Mouse (Mus musculus) liver, postnatal 0 days (tissue): Measurements from ENCODE around the gene Lenep.

Source experiments
- CTCF ChIP-seq: sonication (generic); IDR thresholded peaks from 2 replicates; pipeline ENCODE4 v1.5.1; 2016; ENCODE audit warnings: antibody characterized with exemption, low read depth
- EP300 ChIP-seq: IDR thresholded peaks from 2 replicates; pipeline ENCODE4 v1.6.1; 2016; ENCODE audit warnings: antibody characterized with exemption, low read depth, mild to moderate bottlenecking

- TF ChIP-seq CTCF (no peak), EP300 (no peak)
Measured at GRCm38 (mm10) chr3:89410864-89411263, 8.3 kb upstream of the Lenep start.
